Mouse (Mus musculus) kidney, postnatal 36 days (tissue): Measurements from ENCODE around the gene Glrp1.
A peak's percentile ranks its signal among the peaks of the same experiment; 100 is the strongest.

Experiments used
- DNase-seq, 2 experiments: peaks; one replicate each; pipeline ENCODE4 v3.0.0; 2021 to 2022; ENCODE audit warnings: mixed read lengths in 2 of 2

Glrp1 gene

GRCm38 (mm10) chr1:88491617-88492378 is 18.1 kb downstream of the Glrp1 start:
- DNase-seq: no peak

GRCm38 (mm10) chr1:88490164-88490563 is 19.7 kb downstream of the Glrp1 start:
- DNase-seq: no peak

GRCm38 (mm10) chr1:88488957-88489356 is 20.9 kb downstream of the Glrp1 start:
- no peak for DNase-seq

GRCm38 (mm10) chr1:88486336-88486735 is 23.5 kb downstream of the Glrp1 start:
- DNase-seq: no peak

DNA sequence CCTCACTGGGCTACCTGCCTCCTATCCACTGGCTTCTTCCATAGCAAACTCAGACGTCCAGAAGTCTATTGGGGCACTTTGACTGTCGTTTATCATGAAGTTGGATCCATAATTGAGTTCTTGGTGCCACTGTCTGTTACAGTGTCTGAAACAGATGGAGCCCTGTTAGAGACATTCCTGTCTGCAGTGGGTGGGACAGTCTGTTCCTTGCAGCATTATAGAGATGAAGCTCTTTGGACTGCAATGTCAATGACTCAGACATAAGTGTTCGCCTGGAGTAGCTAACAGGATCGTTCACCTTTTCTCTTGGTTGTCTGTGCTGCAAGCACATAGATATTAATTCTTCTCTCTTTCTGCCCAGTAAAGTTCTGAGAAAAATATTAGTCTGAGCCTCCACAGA is 25.8 kb downstream of the Glrp1 start:
- no peak for DNase-seq

- DNase-seq: no peak
Measured at GRCm38 (mm10) chr1:88482142-88483099, 27.4 kb downstream of the Glrp1 start.

DNA sequence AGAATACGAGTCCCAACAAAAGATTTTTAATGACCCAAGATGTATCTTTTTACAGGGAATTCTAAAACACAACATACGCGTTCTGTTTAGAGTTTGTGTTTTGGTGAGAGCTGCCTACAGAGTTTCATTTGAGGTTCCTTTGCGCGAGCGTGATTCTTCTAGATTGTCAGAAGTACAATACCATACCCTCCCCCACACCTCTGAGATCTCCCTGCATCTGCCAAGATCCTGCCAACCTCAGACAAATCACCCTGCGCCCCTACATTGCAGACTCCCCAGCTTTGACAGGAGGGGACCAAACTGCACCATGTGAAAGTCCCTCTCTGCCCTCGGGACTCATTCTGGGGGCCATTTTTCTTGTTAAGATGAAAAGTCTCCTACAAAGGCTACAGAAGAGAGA is 29.3 kb downstream of the Glrp1 start:
- DNase-seq: no peak

DNA sequence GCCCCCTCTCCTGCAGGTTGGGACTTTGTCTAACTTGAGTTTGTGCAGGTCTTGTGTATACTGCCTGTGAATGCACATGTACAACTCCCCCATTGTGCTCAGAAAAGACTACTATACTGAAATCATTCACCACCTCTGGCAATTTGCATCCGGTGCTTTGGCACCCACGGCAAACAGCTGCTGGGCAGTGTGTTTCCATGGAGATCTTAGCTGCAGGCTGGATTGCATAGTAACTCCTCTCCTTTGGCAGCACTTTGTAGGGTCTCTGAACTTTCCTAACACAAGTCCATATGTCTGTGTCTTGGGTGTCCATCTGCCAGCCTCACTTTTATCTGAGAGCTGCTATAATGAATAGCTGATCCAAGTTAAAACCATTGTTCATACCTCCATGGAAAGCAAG is 31.7 kb downstream of the Glrp1 start:
- no peak for DNase-seq

DNA sequence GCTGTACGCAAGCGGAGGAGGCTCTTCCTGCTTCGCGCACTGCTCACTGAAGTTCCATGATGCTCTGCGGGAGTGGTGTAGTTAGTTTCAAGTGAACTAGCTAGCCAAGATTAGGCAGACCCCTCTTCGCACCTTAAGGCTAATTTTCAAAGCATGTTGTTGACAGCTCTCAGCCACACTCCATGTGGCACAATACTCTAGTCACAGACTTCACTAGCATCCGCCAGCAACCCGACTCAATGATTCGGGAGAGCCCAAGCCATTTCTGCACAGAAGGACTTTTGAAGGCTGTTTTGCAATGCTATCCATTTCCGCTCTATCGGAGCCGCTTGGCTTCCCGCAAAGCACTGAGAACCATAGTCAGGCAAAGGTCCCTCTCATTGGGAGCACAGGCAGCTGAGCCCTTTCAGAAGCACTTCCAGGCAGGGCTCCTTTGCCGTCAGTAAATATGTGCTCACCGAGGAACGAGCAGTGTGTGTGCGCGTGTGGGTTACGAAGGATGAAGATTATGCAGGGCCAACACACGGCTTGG is 33.2 kb downstream of the Glrp1 start:
- DNase-seq: no peak

DNA sequence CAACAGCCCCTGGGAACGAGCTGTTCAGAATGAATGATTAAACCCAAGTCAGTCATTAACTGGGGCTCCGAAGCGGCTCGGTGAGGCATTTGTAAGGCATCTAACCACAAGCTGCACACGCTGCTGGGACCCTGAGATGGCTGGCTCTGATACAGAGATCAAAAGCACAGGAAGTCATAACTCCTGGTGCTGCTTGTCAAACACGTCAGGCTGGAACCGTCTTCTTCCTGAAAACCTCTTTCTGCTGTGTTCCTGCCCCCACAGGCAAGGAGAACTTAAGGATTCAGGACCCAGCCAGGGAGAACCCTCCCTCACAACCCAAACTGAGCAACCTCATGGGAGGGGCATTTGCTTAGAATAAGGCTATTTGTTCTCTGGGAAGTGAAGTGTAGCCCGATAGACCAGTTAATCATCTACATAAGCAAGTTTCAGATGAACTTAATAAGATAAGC is 34.3 kb downstream of the Glrp1 start:
- DNase-seq: peak; percentile 62 to 81

GRCm38 (mm10) chr1:88474598-88474997 is 35.3 kb downstream of the Glrp1 start:
- DNase-seq: peak; percentile 72 to 77

DNA sequence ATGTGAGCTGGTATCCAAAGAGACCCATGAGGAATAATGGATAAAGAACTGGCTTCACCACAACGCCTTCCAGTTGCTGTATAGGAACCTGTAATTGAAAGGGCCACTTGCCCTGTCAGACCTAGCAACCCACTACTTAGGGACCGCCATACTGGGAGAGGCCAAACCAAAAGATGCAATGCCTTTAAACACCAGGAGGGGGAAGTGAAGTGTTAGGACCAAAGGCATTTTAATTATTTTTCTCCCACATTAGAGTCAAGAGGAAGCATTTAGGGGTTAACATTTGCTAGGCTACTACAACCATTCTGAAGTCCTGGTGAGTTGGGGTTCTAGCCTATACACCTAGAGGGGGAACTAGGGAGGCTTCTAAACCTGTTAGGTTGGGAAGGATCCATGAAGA is 36.0 kb downstream of the Glrp1 start:
- no peak for DNase-seq

GRCm38 (mm10) chr1:88472258-88472657 is 37.6 kb downstream of the Glrp1 start:
- DNase-seq: no peak

DNA sequence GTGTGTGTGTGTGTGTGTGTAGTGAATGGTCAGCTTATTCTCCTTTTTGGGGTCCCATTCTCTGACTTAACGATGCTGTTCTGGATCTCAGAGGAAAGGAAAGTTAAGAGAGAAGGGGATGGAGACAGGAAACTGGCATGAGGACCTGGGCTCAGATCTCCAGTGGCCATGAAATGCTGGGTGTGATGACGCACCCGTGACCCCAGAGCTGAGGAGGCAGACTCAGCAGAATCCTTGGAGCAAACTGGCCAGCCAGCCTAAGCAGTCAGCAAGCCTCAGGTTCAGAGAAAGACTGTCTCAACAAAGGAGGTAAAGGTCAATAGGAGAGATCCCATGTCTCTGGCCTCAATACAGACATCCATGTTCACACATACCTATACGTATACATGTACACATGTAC is 40.1 kb downstream of the Glrp1 start:
- no peak for DNase-seq

- DNase-seq: peak; percentile 34 to 42
Measured at GRCm38 (mm10) chr1:88468335-88468734, 41.5 kb downstream of the Glrp1 start.

DNA sequence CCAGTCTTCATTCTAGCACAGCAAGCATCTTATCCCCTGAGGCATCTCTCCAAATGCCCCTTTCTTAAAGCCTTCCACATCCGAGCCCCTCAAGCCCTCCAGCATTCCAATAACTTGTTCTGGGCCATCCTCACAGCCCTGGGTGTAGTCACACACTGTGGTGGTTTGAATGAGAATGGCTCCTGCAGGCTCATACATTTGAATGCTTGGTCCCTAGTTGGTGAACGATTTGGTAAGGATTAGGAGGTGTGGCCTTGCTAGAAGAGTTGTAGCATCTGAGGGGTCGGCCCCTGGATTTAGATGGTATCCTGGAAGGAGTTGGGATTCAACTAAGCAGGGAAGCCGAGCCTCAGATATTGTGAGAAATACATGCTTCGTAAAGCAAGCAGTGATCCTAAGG is 42.0 kb downstream of the Glrp1 start:
- DNase-seq: no peak

- DNase-seq: no peak
Measured at GRCm38 (mm10) chr1:88466325-88467064, 43.4 kb downstream of the Glrp1 start.

DNA sequence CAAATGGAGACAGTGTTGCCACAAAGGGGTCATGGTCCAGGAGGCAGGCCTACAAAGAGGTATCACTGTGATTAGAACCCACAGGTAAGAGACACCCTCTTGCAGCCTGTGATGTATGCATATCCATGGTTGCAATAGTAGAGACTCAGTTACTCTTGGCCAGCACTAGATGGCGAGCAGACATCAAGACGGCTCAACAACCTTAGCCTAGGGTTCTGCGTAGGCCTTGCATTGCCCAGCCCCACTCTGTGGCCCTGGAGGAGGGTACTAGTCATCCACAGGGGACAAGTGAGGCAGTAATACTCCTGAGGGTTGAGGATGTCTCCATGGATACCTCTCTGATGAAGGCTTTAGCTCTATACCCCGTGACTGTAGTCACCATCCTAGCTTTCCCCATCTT is 44.1 kb downstream of the Glrp1 start:
- DNase-seq: peak in 1 of 2 experiments; percentile 34

DNA sequence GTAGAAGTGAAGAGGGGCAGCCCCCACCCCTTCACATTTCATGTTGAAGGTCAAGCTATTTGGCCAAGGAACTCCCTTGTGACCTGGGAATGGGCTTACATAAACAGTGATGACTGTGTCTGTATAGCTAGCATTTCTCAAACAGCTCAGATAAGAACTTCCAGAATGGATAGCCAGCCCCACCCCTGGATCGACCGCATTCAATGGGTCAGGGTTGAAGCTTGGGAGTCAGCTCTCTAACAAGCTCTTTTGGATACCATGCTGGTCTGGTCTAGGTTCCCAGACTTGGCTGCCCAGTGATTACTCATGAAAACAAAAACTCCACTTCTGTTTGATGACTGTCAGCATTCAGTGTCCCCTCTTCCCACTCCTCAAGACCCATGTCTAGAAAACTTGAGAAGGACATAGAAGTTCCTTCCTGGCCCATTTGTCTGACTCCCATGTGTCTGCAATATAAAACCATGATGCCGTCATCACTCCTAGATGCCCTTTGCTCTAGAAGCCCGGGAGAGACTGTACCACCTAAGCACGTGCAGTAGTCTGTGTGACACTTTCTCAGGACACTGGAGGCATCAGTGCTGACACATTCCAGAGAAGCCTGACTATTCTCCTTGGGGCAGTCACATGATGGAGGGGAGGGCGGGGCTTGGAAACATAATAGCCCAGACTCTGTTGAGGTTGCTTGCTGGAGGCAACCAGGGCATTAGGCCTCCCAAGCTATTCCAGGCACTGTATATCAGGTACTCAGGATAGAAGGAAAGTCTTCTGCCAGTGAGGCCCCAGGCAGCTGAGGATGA is 45.6 kb downstream of the Glrp1 start:
- DNase-seq: no peak

- no peak for DNase-seq
Measured at GRCm38 (mm10) chr1:88463241-88463640, 46.6 kb downstream of the Glrp1 start.

- peak in 1 of 2 experiments; percentile 24 for DNase-seq
Measured at GRCm38 (mm10) chr1:88462484-88462883, 47.4 kb downstream of the Glrp1 start.

- DNase-seq: no peak
Measured at GRCm38 (mm10) chr1:88461096-88461495, 48.8 kb downstream of the Glrp1 start.
